Mouse (Mus musculus) spleen, adult 12 weeks (tissue): Measurements from ENCODE around the gene Cyb5d1.
A peak's percentile ranks its signal among the peaks of the same experiment; 100 is the strongest.

ENCODE experiments used
- DNase-seq: peaks from one replicate; pipeline ENCODE4 v3.0.0; 2022; ENCODE audit warnings: low spot score

Cyb5d1 gene

DNA sequence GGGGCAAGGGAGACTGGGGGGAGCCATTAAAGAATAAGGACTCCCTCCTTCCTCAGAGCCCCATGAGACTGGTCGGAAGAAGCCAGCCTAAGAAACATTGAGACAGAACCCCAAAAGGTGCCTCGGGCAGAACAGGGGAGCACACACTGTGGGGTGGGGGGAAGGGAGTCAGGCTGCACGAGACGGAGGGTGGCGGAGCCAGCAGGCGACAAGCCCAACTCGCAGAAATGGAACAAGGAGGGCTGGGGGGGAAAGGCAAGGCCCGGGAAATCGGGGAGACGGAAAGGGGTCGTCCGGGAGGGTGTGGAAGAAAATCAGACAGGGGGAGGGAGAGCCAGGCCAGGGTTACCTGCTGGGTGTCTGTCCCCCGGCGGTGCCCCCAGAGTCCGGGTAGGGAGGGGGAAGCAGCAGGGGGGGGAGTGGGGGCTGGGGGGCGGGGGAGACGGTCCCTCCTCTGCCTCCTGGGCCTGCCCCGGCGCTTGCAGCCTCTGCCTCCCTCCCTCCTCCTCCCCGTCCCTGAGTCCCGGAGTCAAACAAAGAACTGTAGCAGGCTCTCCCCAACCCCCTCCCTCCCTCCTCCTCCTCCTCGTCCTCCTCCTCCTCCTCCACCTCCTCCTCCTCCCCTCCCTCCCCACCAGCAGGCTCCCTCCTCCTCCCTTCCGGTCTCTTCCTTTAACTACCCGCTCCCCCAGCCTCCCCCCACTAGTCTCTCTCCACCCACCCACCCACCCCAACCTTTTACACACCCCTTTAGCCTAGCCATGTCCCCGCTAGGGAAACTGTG, 20.4 kb upstream of the Cyb5d1 start:
- DNase-seq = no peak

DNA sequence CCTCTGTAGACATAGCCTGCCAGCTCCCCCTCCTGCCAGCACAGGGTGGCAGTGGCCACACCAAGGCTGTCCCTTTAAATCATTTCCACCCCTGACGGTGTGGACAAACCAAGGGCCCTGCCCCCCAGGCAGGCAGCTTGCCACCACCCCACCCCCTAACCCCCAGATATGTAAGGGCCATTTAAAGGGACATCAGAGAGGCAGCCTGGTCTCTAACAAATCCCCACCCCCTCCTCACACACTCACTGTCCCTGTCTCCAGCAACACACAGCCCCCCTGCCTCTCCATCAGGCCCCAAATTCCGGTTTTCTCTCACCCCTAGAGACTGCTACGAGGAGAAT, 19.9 kb upstream of the Cyb5d1 start:
- DNase-seq = no peak

DNA sequence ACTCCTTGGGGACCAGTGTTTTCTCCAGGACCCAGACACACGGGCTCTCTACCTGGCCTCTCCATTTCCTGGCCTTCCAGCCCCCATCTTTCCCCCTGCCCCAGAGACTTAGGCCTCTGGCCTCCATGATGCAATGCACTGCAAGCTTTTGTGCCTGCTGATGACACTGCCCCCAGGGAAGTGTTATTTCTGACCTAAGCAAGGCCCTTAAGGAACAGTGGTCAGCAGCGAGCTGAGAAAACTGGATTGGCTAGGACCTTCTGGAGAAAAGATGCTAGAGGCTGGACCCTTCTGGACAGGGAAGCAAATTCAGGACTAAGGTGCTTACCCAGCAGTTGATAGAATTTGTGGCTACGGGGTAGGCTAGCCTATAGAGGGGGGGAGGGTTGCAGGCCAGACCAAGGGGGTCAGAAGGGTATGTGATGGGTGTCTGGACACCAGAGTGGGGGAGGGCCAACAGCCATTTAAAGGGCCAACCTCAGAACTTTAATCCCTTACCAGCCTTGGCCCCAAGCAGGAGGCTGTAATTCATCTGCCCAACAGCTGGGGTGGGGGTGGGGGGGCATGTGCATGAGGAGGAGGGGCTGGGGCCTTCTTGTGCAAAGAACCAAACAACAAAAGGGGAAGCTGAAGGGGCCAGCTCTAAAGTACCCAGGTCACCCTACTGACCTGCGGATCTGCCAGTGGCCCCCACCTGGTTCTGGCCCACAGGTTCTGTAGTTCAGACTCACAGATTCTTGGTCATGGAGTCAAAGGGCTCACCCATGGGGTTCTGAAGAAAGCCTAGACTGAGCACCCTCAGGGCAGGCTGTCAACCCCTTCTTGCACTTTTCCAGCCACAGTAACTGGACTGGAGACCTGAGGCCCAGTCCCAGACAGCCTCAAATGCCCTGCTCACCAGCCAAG, 19.2 kb upstream of the Cyb5d1 start:
- DNase-seq = no peak

DNA sequence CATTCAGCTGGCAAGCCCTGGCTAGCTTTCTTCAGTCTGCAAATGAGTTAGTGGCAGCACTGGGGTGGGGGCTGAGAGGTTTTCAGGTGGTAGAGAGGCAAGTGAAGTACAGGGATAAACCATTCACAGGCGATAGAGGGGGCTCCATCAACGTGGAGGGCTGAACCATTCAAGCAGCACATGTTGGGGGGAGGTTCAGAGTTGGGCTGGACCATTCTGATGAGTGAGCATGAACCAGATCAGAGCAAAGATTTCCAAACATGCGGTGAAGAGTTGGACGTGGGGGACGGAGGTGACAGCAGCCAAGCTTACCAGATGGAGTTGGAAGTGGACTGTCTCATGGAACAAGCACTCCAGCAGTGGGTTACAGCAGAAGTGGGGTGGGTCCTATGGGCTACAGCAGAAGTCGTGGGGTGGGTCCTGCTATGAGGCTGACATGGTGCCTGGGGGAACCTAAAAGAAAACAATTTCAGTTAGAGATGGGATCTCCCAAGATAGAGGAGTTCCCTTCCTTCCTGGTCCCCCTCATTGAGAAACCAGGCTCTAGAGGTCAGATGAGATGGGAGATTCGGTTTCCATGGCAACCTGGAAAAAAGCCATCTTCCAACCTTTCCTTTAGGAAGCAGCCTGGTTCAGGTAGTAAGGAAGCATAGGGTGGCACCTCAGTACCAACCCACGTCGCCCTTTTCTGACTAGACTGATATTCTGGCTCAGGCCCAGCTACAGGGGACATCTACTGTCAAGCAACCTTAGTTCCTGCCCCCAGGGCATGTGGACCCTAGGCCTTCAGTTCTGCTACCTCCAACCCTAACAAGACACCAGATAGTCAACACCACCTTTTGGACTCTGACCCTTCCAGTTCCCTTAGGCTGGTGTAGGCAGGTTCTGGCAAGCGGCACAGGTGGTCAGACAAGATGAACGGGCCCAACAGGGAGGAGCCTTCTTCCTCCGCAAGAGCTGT, 18.1 kb upstream of the Cyb5d1 start, which contains the start of gene Kdm6b:
Gene Kdm6b (minus strand): TSS at position 455 of the 961 bp plus-strand sequence.
- no peak for DNase-seq

DNA sequence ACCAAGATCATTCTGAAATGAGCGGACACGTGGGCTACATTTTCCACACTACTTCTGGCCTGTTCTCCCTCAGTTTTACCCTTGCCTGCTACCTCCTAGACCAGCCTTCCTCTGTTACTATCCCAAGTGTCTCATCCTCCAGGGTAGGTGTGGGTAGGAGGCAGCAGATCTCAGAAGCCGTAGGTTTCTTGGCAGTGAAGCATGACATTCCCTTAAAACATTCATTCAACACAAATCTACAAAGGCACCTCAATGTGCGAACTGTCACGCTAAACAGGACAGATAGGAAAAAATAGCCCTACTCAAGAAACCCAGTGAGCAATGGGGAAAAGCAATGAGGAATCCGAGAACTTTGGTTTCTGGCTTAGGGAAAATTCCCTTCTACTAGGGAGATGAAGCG, 17.1 kb upstream of the Cyb5d1 start:
- DNase-seq = no peak

DNA sequence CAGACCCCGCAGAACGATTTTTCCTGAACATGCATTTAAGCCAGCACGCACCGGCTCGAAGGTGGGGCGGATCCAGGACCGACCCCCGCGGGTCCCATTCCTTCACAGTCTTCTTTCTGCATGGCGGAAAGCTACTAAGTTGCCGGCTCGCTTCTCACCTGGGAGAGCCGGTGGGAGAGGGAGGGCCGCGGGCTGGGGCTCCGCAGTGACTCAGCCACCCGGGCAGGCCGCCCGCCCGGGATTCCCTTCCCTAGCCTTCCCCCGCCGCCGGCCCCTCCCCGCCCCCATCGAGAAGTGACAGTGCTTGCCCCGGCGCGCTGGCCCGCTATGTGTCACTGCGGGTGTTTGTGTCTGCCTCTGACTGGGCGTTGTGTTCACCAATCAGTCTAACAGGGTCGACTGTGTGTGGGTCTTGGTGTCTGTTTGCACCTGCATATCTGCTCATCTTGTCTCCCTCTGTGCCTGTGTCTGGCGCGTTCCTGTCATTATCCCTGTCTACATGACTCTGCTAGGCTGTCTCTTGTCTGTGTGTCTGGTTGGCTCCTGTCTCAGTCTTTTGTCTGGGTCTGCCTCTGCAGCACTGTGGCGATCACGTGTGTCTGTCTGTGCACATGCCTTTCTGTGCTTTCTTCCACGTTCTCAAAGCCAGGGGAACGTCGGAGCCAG, 16.2 kb upstream of the Cyb5d1 start:
- DNase-seq = no peak

DNA sequence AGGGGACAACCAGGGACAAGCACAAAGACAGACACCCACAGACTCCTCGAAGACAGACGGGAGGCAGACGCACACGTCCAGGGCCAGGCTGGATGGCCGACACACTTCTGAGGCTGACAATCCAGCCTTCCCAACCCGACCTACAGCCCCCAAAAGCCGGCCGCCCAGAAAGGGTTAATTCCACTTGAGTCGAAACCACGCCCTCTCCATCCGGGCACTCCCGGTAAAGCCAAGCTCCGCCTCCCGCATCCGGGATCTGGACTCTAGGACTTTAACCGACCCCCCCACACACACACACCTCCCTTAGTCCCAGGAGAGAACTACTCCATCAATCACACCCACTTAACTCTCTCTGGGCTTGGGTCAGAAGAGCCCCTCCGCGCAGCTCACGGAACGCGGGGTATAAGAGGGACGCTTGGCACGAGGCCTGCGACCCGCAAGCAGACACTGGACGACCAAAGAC, 15.7 kb upstream of the Cyb5d1 start:
- peak; percentile 81 for DNase-seq

DNA sequence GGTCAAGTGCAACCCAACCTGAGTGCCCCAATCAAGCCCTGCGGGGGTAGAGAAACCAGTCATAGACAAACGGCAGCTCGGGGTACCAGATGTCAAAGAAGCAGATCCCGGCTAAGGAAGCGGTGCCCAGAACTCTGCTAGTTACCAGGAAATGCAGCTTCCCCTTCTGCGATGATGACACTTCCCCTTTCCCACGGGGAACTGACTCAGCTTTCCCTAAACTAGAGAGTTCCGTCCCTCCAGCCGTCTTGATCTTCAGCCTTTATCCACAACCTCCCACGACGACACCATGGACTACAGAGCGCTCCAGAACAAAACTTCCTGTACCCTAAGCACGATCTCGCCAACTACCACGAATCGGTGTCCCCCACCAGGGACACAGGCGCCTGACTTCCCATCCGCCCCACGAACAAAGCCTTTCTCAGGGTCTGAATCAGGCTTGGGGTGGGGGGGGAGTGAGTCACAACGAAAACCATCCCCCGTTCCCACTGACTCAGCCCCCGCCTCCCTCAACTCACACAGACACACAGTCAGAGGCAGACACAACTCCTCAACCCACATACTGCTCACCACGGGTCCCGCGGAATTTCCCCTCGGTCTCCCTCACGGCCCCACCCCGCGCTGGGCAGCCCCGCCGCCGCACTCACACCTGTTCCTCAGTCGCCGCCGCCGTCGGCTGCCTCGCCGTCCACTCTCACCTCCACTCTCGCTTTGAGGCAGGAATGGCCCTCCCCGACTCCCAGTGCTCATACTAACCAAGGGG, 15.1 kb upstream of the Cyb5d1 start:
- DNase-seq = no peak

DNA sequence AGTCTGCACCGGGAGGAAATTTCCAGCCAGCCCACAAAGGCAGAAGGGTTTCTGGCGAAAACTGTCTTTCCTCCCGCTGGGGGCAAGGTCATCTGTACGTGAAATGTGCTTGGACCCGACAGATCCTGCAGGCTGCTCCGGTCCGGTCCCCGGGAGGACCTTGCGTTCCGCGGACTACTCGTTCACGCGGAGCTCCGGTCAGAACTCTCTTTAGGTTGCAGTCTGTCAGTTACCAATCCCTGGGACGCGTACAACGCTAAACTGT, 14.5 kb upstream of the Cyb5d1 start:
- no peak for DNase-seq

DNA sequence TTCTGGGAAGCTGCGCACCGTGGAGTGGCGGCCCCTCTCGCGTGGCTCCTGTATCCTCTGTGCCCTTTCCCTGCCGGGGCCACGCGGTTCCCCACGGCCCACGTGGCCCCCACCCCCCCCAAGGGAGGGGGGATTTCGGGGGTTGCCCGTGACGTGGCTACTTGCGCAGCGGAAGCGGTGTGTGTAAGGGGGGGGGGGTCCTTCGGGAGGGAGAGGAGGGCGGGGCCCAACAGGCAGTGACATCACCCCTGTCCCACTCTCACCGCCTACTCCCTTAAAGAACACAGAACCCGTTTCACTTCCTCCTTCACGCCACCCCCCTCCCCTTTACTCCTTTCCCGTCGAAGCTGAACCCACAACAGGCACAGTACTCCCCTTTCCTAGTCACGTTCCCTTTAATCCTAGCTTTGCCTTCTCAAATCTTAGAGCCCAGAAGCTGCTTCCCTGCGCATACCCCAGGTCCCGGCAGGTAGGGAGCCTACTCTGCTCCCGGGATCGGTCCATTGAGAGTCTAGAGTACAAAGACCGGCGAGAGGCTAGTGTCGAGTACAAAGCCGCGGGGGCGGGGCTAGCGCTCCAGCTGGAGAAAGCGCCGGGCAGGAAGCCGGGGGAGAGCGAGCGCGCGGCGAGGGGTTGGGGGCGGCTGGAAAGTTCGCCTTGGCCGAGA, 14.1 kb upstream of the Cyb5d1 start:
- peak; percentile 76 for DNase-seq

DNA sequence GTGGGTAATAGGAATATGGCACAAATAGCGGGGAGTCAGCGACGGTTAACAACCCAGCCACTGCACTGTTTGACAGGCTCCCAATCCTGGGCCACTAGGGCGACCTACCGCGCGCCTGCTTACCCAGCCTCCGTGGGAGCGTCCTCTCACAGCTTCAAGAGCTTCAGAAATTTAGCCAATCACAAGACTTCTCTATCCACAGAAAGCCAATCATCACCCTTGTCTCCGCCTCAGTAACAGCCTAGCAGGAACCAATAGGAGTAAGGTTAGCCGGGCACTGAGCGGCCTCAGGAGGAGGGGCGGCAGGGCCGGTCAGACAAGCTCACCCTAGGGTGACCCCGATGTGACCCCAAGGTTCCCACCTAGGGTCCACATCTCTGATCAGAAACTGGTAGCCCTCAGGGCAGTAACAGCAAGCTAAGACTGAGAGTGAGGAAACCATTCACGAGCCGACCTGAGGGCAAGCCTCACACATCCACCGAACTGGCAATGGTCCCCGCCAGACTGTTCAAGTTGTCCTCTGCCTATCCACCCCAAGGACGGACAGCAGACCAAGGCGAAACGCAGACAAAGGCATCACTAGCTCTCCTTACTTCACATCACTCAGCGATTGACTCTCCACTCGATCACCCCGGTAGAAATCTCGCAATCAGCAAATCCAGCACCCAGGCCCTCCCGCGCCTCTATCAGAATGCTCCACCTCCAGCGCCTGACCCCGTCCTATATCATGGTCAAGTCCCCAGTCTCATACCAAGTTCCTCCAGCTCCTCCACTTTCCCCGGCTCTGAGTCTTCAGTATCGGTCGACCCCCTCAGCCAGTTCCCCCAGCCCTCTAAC, 13.3 kb upstream of the Cyb5d1 start:
- peak; percentile 76 for DNase-seq

DNA sequence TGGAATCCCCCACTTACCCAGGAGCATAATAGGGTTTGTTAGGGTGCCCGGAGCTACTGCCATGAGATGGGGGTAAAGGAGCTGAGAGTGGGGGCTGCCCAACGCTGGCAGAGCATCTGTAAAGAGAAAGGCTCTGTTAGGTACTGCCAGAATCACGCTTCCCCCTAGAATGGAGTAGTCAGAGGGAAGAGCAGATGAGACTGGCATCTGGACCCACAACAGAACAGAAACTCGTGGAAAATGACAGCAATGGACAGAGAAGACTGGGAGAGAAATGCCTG, 12.2 kb upstream of the Cyb5d1 start:
- no peak for DNase-seq

DNA sequence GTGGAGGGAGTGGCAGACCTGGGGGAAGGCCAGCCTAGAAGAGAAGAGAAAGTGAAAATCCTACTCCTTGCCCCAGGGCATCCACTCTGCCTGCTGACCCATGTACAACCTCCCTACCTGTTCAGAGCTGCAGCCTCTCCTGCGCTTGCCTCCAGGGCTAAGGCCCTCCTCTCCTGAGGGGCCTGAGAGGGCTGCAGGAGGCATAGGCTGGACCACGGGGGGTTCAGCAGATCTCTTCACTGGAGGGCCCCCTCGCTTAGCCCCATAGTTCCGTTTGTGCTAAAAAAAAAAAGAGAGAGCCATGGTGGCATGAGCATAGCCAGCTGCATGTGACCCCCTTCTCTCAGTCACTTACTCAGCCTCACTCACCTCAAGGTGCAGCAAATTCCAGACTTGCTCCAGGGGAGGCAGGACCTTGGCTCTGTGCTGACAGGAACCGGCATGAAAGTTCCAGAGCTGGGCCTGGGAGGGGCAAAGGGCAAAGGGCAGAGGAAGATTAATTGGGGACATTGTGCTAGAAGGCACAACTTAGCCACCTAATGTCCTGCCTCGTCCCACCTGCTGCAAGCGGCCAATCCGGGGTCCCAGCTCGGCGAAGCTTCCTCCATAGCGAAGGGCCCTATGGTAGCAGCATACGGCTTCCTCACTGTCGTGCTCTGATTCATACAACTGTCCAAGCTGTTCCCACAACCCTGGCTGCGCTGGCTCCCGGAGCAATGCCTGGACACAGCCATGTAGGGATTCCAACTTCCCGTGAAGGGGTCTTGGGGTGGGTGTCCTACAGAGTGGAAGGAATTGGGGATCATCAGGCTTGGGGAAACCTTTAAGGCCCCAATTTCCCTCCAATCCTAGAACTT, 11.7 kb upstream of the Cyb5d1 start:
- DNase-seq = no peak

DNA sequence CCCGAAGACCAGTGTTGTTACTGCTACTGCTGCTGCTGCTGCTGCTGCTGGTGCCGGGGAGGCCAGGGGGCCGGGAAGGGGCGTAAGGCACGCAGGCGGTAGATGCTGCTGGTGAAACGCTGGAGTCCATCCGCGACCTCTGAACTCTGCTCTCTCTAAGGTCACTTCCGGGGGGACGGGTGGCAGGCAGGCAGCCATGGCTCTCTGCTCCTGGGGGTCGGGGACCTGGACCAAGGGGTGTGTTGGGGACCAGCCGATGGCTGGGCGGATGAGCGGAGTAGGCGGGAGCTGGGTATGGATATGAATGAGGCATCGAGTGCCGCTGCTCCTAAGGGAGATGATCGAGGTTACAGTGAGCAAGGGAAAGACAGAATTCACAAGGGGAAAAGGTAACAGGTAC, 10.9 kb upstream of the Cyb5d1 start:
- no peak for DNase-seq

DNA sequence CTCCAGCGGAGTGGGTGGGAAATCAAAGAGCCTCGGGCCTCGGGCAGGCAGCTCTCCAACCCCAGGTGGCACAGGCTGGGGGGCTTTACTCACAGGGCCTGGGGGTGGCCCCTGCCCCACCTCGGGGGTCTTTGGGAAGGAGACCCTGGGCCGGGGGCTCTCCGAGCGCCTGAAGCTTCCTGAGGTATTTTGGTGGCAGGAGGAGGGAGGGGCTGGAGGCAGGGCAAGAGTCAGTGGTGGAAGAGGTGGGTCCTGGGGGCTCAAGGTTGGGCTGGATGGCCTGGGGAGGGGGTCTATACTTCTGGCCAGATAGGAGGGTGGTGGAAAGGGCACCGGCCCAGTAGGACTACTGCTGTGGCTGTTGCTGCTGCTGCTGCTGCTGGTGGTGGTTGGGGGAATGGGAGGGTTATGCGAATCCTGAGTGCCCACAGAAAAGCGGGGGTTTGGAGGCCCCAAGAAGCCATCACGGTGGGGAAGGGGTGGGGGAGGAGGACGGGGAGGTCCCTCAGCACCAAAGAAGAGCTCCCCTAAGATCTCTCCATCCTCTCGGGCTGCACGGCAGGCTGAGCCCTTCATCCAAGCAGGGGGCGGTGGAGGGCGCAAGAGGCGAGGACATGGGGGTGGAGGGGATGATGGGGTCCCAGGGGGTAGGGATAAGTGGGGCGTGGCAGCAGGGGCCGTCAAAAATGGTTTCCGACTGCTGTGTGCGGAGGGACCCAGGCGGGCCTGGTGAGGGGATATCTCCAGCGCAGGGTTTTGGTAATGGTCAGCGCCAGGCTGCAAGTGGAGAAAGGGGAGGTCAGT, 10.2 kb upstream of the Cyb5d1 start:
- DNase-seq = no peak

DNA sequence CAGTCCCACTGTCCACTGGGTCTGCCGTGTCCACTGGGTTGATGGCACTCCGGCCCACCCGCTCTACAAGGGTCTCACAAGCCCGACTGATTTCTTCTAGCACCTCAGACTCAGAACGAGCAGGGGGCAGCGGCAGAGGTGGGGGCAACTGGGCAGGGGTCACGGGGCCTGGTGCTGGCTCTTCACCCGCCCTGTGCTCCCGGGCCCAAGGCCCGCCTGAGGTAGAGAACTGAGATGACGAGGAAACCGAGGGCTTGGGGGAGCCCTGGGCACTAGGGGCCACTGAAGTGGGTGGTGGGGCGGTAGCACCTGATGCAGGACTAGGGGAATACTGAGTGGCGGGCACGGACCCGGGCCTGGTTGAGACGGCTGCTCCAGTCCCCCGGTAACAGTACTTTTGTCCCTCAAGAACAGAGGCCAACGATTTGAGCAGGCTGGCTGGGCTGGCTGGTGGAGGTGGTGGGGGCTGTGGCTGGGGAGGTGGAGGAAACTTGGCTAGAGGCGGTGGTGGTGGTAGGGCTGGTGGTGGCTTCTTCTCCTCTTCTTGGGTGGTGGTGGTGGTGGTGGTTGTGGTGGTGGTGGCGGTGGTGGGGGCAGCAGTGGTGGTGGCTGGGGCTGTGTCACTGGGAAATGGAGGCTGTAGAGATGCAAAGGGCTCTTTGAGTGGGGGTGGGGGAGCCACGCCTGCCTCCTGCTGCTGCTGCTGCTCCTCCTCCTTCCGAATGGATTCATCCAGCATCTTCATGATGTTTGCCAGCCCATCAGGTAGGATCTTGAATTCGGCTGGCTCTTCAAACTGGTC, 9.4 kb upstream of the Cyb5d1 start:
- no peak for DNase-seq
